18 mouse cellular contexts compared by ENCODE assay signal in the genomic region with DNA sequence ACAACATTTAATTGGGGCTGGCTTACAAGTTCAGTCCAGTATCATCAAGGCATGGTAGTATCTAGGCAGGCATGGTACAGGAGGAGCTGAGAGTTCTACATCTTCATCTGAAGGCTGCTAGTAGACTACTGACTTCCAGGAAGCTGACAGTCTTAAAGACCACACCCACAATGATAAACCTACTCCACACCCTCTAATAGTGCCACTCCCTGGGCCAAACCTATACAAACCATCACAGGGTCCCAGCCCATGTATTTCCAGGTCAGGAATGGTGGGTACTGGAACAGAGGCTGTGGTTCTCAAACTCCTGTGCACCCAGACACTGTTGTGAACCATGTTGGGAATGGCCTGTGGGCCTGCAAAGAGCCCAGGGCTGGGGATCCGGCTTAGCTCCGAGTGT. TPM values are rescaled to one million over a fixed set of nuclear protein-coding genes. Genes with fewer than 3 reads are reported as not detected.
DNase-seq lines count a peak whose midpoint lies in the region; ATAC-seq lines count a peak whose summit lies in the region.
"Had no signal": no experiment of that assay in that cellular context is flagged by ENCODE, and none has a peak within 500 bp of the region (broad histone marks: within the 10 kb centered on the region; RNA-seq: fewer than 3 reads in every experiment).

No protein-coding gene starts in this region.

- ATAC-seq in liver, embryonic 12.5 days = peak; percentile 98
- ATAC-seq in megakaryocyte-erythroid progenitor cell, adult 5-6 weeks (replicated peaks; ENCODE audit: low FRiP score, low TSS enrichment, poor library complexity, severe bottlenecking) = peak; percentile 85
- ATAC-seq: forebrain, embryonic 14.5 days had no signal

- peak; percentile 68 for DNase-seq in c-Kit-negative CD71-positive TER-119-positive erythroid progenitor cells, embryonic 14.5 days (ENCODE audit: low read depth, low spot score)
- peak; percentile 70 for DNase-seq in c-Kit-positive CD71-positive TER-119-positive erythroid progenitor cells, embryonic 14.5 days (ENCODE audit: low spot score)
- no peak for DNase-seq in thymus, postnatal 14 days
- DNase-seq in cerebellum, adult 9-11 months = no peak
- DNase-seq in frontal cortex, postnatal 36 days (ENCODE audit: low spot score in 2 of 2) = no peak
- DNase-seq: adrenal gland, adult 2 months; cerebellum, adult 11-12 months; kidney, adult 8-10 months; kidney, postnatal 36 days; lung, adult 2 months; right cerebral cortex, postnatal 25 days; thymus, postnatal 25 days had no signal

- no peaks in the 10 kb centered on the region for H3K9me3 ChIP-seq in liver, embryonic 12.5 days (replicated peaks)
- H3K9me3 ChIP-seq: embryonic facial prominence, embryonic 10.5 days; heart, embryonic 13.5 days had no signal

- no peaks in the 10 kb centered on the region for H3K36me3 ChIP-seq in liver, embryonic 12.5 days
- H3K36me3 ChIP-seq: embryonic facial prominence, embryonic 10.5 days; heart, embryonic 13.5 days had no signal

- H3K4me3 ChIP-seq in liver, embryonic 12.5 days = peak overlapping the region; percentile 30
- H3K4me3 ChIP-seq: embryonic facial prominence, embryonic 10.5 days; heart, embryonic 13.5 days; left cerebral cortex, adult 2 months had no signal

- H3K27me3 ChIP-seq in liver, embryonic 12.5 days (replicated peaks) = peaks cover 9% of the 10 kb centered on the region; the same call in 1 of the 2 replicates
- H3K27me3 ChIP-seq: heart, embryonic 13.5 days had no signal

- peaks cover 38% of the 10 kb centered on the region for H3K4me1 ChIP-seq in liver, embryonic 12.5 days

- H3K27ac ChIP-seq in liver, embryonic 12.5 days = peak overlapping the region; percentile 86
- H3K27ac ChIP-seq: embryonic facial prominence, embryonic 10.5 days; heart, embryonic 13.5 days; left cerebral cortex, adult 2 months had no signal

- H3K4me2 ChIP-seq in liver, embryonic 12.5 days = peak overlapping the region; percentile 65
- H3K4me2 ChIP-seq: heart, embryonic 13.5 days had no signal

- WGBS in liver, embryonic 12.5 days (ENCODE audit: insufficient replicate concordance) = 87% methylated on average over 2 of the region's 2 CpGs

- peak overlapping the region; percentile 59 for H3K9ac ChIP-seq in liver, embryonic 12.5 days
- H3K9ac ChIP-seq: heart, embryonic 13.5 days had no signal

RNA-seq across cellular contexts. Expression of a gene that starts 55.2 kb away (rescaled TPM):
- 687 and 693 TPM in 2 replicates for polyA plus RNA-seq in liver, embryonic 12.5 days (2016; fragmentation: Nextera tagmentation; extraction: Ambion mirVana)
- 632 and 734 TPM in 2 replicates for total RNA-seq in megakaryocyte-erythroid progenitor cell, adult 5-6 weeks (2014; fragmentation: Nextera tagmentation)
- total RNA-seq in megakaryocyte-erythroid progenitor cell, adult 5-6 weeks (2017) = 781 and 891 TPM in 2 replicates

Comparison
In these comparisons a context has a peak if more than half of its experiments do, and no peak if none do; other contexts are left out.
1. DNase-seq: peak in c-Kit-negative CD71-positive TER-119-positive erythroid progenitor cells, embryonic 14.5 days (single experiment) and c-Kit-positive CD71-positive TER-119-positive erythroid progenitor cells, embryonic 14.5 days (single experiment); none in thymus, postnatal 14 days (single experiment), cerebellum, adult 9-11 months (single experiment) and frontal cortex, postnatal 36 days (0 of 2).